Mouse (Mus musculus): Measurements from ENCODE around the gene Ice2.

- TF ChIP-seq CTCF (IDR thresholded peaks at IDR 0.05; ENCODE audit: low read depth) = no peak
- no peak for TF ChIP-seq EP300 (optimal IDR thresholded peaks at IDR 0.05)
These were observed 34.9 kb upstream of the Ice2 start for GRCm38 (mm10) chr9:69362766-69363165.
